Mouse (Mus musculus): ENCODE measurements at regions not wholly inside any gene's neighbourhood (a gene's known extent, or its start where the extent isn't known, plus 50 kb on each side); places are given as distances from the start of the nearest gene placed in this dataset.

DNA sequence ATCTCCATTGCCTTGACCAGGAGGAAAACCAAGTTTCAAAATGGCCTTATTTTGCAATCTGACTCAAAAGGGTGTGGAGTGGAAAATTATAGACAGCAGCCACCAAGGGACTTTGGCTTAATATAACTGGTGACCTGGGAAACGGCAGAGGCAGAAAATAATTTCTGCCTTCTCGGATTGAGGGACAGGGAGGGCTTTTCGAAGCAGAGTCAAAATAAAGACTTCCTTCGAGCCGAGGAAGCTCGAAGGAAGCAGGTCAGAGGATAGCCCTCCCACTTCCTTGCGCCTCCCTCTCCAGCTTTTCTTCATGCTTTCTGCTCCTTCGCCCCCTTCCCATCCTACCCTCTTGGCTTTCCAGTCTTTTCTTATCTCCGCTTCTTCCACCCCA is 85.4 kb upstream of the Calm2 start:
- TF ChIP-seq CTCF (conservative IDR thresholded peaks at IDR 0.05; ENCODE audit: insufficient read depth, insufficient read length, low read depth, low read length), result no peak
- no peak for TF ChIP-seq POLR2A (IDR thresholded peaks at IDR 0.05; ENCODE audit: low read depth, low read length)
